Mouse (Mus musculus) C2C12 (cell line): ENCODE data around the gene Cd9. TPM values are rescaled to one million over a fixed set of nuclear protein-coding genes. Genes with fewer than 3 reads are reported as not detected.

Source experiments
- H3K27me3 ChIP-seq: one replicate; pipeline ENCODE4 v1.6.1; 2011; ENCODE audit not compliant: control insufficient read depth, insufficient read depth, insufficient read length
- H3K36me3 ChIP-seq: one replicate; pipeline ENCODE4 v1.6.1; 2011; ENCODE audit not compliant: control insufficient read depth, insufficient read depth
- H3K4me3 ChIP-seq: one replicate; pipeline ENCODE4 v1.5.1; 2011; ENCODE audit warnings: mild to moderate bottlenecking, control low read depth; ENCODE audit not compliant: poor library complexity, insufficient read depth, severe bottlenecking
- H3K79me2 ChIP-seq: one replicate; pipeline ENCODE4 v1.6.1; 2011; ENCODE audit not compliant: control insufficient read depth, insufficient read depth
- H3K79me3 ChIP-seq: one replicate; pipeline ENCODE4 v1.6.1; 2011; ENCODE audit warnings: low read depth, control low read depth
- H3ac ChIP-seq: one replicate; pipeline ENCODE3; 2011; ENCODE audit warnings: low read depth; ENCODE audit not compliant: control insufficient read depth, insufficient read length
- CEBPB ChIP-seq: IDR thresholded peaks from one replicate; pipeline ENCODE4 v1.6.1; 2011; ENCODE audit warnings: low read depth, mild to moderate bottlenecking, control low read depth, moderate library complexity
- CTCF ChIP-seq: IDR thresholded peaks from one replicate; pipeline ENCODE4 v1.5.1; 2011; ENCODE audit not compliant: control insufficient read depth, insufficient read depth, insufficient read length
- FOSL1 ChIP-seq: IDR thresholded peaks from one replicate; pipeline ENCODE4 v1.8.0; 2011; ENCODE audit warnings: mild to moderate bottlenecking, low read length; ENCODE audit not compliant: poor library complexity, insufficient read depth, severe bottlenecking
- MAX ChIP-seq: IDR thresholded peaks from one replicate; pipeline ENCODE4 v1.6.1; 2011; ENCODE audit warnings: mild to moderate bottlenecking, control low read depth
- MYOD1 ChIP-seq: IDR thresholded peaks from one replicate; pipeline ENCODE4 v1.6.1; 2011; ENCODE audit warnings: low read depth; ENCODE audit not compliant: control insufficient read depth, insufficient read length
- MYOG ChIP-seq: IDR thresholded peaks from one replicate; pipeline ENCODE4 v1.6.1; 2011; ENCODE audit not compliant: control insufficient read depth, insufficient read length; ENCODE audit errors: extremely low read depth
- USF1 ChIP-seq: IDR thresholded peaks from one replicate; pipeline ENCODE4 v1.6.1; 2011; ENCODE audit warnings: low read depth, mild to moderate bottlenecking, control low read depth, moderate library complexity
- polyA plus RNA-seq: library from polyadenylated mRNA; unstranded; fragments of >200 nt; fragmentation: generic; extraction: Trizol; gene quantifications from one replicate; pipeline ENCODE4 v1.2.1, GENCODE M21; 2012; ENCODE audit warnings: missing spikeins

The Cd9 gene
- polyA plus RNA-seq, 1 experiment, result 236 TPM

GRCm38 (mm10) chr6:125498062-125498461, 3.5 kb upstream of the Cd9 start:
- peaks cover 15% of the 10 kb centered on the region for H3K79me2 ChIP-seq
- no peak overlapping the region for H3K4me3 ChIP-seq
- no peaks in the 10 kb centered on the region for H3K27me3 ChIP-seq
- H3K79me3 ChIP-seq, result peaks cover 11% of the 10 kb centered on the region
- no peak overlapping the region for H3ac ChIP-seq
- peak; percentile 62 for TF ChIP-seq USF1
- no peak for TF ChIP-seq MAX
- no peak for TF ChIP-seq CEBPB
- TF ChIP-seq FOSL1, result no peak
- no peak for TF ChIP-seq MYOD1
- TF ChIP-seq CTCF, result peak; percentile 47
- no peak for TF ChIP-seq MYOG
- no peaks in the 10 kb centered on the region for H3K36me3 ChIP-seq

- peaks cover 26% of the 10 kb centered on the region for H3K79me3 ChIP-seq
- H3K4me3 ChIP-seq, result no peak overlapping the region
- no peak overlapping the region for H3ac ChIP-seq
- H3K36me3 ChIP-seq, result peaks cover 4% of the 10 kb centered on the region
- H3K79me2 ChIP-seq, result peaks cover 31% of the 10 kb centered on the region
- no peak for TF ChIP-seq MYOG
- TF ChIP-seq CEBPB, result no peak
- TF ChIP-seq MAX, result no peak
- no peak for TF ChIP-seq CTCF
- no peak for TF ChIP-seq MYOD1
- no peak for TF ChIP-seq FOSL1
- no peak for TF ChIP-seq USF1
- no peaks in the 10 kb centered on the region for H3K27me3 ChIP-seq
Measured at GRCm38 (mm10) chr6:125496417-125496816, 1.8 kb upstream of the Cd9 start.

GRCm38 (mm10) chr6:125495361-125495760, 770 bp upstream of the Cd9 start:
- peaks cover 41% of the 10 kb centered on the region for H3K79me2 ChIP-seq
- H3K27me3 ChIP-seq, result no peaks in the 10 kb centered on the region
- H3K4me3 ChIP-seq, result no peak overlapping the region
- H3K36me3 ChIP-seq, result peaks cover 12% of the 10 kb centered on the region
- H3K79me3 ChIP-seq, result peaks cover 35% of the 10 kb centered on the region
- TF ChIP-seq MAX (no peak), MYOG (no peak), USF1 (no peak), CEBPB (no peak), MYOD1 (no peak)
- H3ac ChIP-seq, result no peak overlapping the region

- peaks cover 55% of the 10 kb centered on the region for H3K79me3 ChIP-seq
- peak overlapping the region; percentile 67 for H3ac ChIP-seq
- H3K79me2 ChIP-seq, result peaks cover 63% of the 10 kb centered on the region
- TF ChIP-seq CEBPB, result peak; percentile 80
- TF ChIP-seq FOSL1, result no peak
- peaks cover 21% of the 10 kb centered on the region for H3K36me3 ChIP-seq
- H3K27me3 ChIP-seq, result no peaks in the 10 kb centered on the region
- H3K4me3 ChIP-seq, result peak overlapping the region; percentile 72
Measured at GRCm38 (mm10) chr6:125493147-125493546, 1.4 kb downstream of the Cd9 start.

- no peaks in the 10 kb centered on the region for H3K27me3 ChIP-seq
- peaks cover 68% of the 10 kb centered on the region for H3K79me2 ChIP-seq
- TF ChIP-seq FOSL1 (no peak), CTCF (peak; percentile 11)
- H3K79me3 ChIP-seq, result peaks cover 60% of the 10 kb centered on the region
- no peak overlapping the region for H3ac ChIP-seq
- H3K36me3 ChIP-seq, result peaks cover 22% of the 10 kb centered on the region
- H3K4me3 ChIP-seq, result peak overlapping the region; percentile 72
Measured at GRCm38 (mm10) chr6:125492664-125493063, 1.9 kb downstream of the Cd9 start.

DNA sequence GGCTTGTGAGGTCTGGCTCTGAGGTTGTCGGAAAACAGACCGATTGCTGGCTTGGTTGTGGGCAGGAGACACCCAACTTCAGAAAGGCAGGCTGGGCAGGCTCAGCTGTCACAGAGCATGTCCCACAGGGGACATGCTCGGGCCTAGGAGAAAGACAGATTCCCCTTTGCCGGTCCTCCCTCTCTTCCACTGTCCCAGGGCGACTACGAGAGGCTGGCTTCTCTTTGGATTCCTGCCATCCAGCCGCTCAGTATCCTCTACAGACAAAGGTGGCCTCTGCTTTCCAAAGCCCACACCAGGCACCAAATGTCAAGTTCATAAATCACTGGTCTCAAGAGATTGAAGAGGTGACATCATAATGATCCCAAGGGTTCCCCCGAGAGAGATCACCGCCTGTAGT, 2.6 kb downstream of the Cd9 start:
- H3K27me3 ChIP-seq, result no peaks in the 10 kb centered on the region
- TF ChIP-seq MYOG, result no peak
- TF ChIP-seq USF1, result no peak
- TF ChIP-seq CEBPB, result no peak
- TF ChIP-seq MYOD1, result no peak
- TF ChIP-seq FOSL1, result no peak
- TF ChIP-seq MAX, result no peak
- no peak for TF ChIP-seq CTCF
- H3ac ChIP-seq, result peak overlapping the region; percentile 55
- H3K79me3 ChIP-seq, result peaks cover 66% of the 10 kb centered on the region
- H3K36me3 ChIP-seq, result peaks cover 26% of the 10 kb centered on the region
- peaks cover 75% of the 10 kb centered on the region for H3K79me2 ChIP-seq
- no peak overlapping the region for H3K4me3 ChIP-seq
